Mouse (Mus musculus): ENCODE measurements around the gene Acp7. TPM values are rescaled to one million over a fixed set of nuclear protein-coding genes. Genes with fewer than 3 reads are reported as not detected.
A peak's percentile ranks its signal among the peaks of the same experiment; 100 is the strongest.

Acp7 gene
- polyA plus RNA-seq, 1 experiment, result 11.7 TPM

DNA sequence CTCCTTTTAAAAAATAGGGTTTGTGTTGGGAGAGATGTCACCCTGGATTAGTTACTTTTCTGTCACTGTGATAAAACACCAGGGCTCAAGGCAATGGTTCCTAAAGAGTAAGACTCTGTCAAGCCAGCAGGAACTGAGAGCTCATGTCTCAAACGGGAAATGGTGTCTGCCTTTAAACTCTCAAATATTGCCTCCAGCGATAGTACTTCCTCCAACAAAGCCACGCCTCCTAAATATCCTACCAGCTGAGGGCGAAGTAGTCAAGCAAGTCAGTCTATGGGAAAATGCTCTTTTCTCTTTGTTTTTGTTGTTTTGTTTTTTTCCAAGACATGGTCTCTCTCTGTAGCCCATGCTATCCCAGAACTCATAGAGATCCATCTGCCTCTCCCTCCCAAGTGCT lies 40.0 kb upstream of the Acp7 start:
- Histone ChIP-seq H3K4me1 (ENCODE audit: control insufficient read depth, insufficient read depth, low read length) (peaks cover 3% of the 10 kb centered on the region), H3K36me3 (ENCODE audit: control insufficient read depth, insufficient read depth, low read length) (no peaks in the 10 kb centered on the region), H3K27ac (ENCODE audit: control insufficient read depth, insufficient read depth, low read depth, low read length) (peak overlapping the region; percentile 53), H3K4me3 (ENCODE audit: control insufficient read depth, low read depth, low read length) (no peak overlapping the region), H3K27me3 (ENCODE audit: control insufficient read depth, insufficient read depth, low read length) (no peaks in the 10 kb centered on the region)
- no peak for TF ChIP-seq POLR2A (IDR thresholded peaks at IDR 0.05; ENCODE audit: control insufficient read depth, low read depth, low read length)
- TF ChIP-seq CTCF (IDR thresholded peaks at IDR 0.05; ENCODE audit: control insufficient read depth, insufficient read depth, insufficient replicate concordance, low read depth, low read length), result no peak

- no peak for TF ChIP-seq CTCF (IDR thresholded peaks at IDR 0.05; ENCODE audit: control insufficient read depth, insufficient read depth, insufficient replicate concordance, low read depth, low read length)
- no peak; the same call in 1 of the 2 replicates for TF ChIP-seq POLR2A (IDR thresholded peaks at IDR 0.05; ENCODE audit: control insufficient read depth, low read depth, low read length)
- Histone ChIP-seq H3K4me1 (ENCODE audit: control insufficient read depth, insufficient read depth, low read length) (peaks cover 3% of the 10 kb centered on the region; the same call in 1 of the 2 replicates), H3K27me3 (ENCODE audit: control insufficient read depth, insufficient read depth, low read length) (no peaks in the 10 kb centered on the region), H3K27ac (ENCODE audit: control insufficient read depth, insufficient read depth, low read depth, low read length) (peak overlapping the region; percentile 27; the same call in 1 of the 2 replicates), H3K4me3 (ENCODE audit: control insufficient read depth, low read depth, low read length) (no peak overlapping the region), H3K36me3 (ENCODE audit: control insufficient read depth, insufficient read depth, low read length) (no peaks in the 10 kb centered on the region)
Measured at GRCm38 (mm10) chr7:28665620-28666579, 34.8 kb upstream of the Acp7 start.

DNA sequence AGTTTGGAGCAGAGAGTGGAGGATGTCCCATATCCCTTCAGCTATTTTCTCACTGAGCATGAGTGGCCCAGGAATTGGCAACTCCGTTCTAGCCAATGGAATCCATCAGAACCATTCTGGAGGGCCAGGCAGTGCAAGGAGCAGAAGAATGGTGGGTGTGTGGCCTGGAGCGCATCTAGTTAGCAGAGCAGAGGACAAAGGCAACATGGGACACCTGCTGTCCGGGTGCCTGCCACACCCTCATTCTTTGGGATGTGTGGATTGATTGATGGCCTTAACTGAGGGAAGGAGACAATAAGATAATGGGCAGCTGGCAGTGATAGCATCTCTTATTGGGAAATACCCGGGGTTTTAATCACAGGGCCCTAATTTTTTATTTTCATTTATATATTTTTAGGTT lies 25.3 kb upstream of the Acp7 start:
- no peak overlapping the region for H3K27ac ChIP-seq (ENCODE audit: control insufficient read depth, insufficient read depth, low read depth, low read length)
- no peaks in the 10 kb centered on the region for H3K36me3 ChIP-seq (ENCODE audit: control insufficient read depth, insufficient read depth, low read length)
- H3K4me3 ChIP-seq (ENCODE audit: control insufficient read depth, low read depth, low read length), result no peak overlapping the region
- TF ChIP-seq POLR2A (IDR thresholded peaks at IDR 0.05; ENCODE audit: control insufficient read depth, low read depth, low read length) (no peak), CTCF (IDR thresholded peaks at IDR 0.05; ENCODE audit: control insufficient read depth, insufficient read depth, insufficient replicate concordance, low read depth, low read length) (no peak)
- no peaks in the 10 kb centered on the region for H3K4me1 ChIP-seq (ENCODE audit: control insufficient read depth, insufficient read depth, low read length)
- no peaks in the 10 kb centered on the region for H3K27me3 ChIP-seq (ENCODE audit: control insufficient read depth, insufficient read depth, low read length)

DNA sequence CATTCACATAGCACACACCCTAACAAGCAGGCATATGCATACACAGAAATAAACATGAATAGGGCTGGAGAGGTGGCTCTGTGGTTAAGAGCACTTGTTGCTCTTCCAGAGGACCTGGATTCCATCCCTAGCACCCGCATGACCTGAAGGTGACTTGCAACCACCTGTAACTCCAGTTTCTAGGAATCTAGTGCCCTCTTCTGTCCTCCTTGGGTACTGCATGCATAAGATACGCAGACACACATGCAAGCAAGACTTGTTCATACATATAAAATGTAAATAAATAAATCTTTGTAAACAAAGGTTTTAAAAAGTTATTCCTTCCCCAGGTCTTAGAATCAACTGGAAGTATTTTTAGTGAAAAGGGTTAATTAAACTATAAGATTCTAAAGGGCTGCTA lies 20.0 kb upstream of the Acp7 start:
- TF ChIP-seq CTCF (IDR thresholded peaks at IDR 0.05; ENCODE audit: control insufficient read depth, insufficient read depth, insufficient replicate concordance, low read depth, low read length), result peak; percentile 6; the same call in 1 of the 2 replicates
- no peak for TF ChIP-seq POLR2A (IDR thresholded peaks at IDR 0.05; ENCODE audit: control insufficient read depth, low read depth, low read length)
- Histone ChIP-seq H3K4me1 (ENCODE audit: control insufficient read depth, insufficient read depth, low read length) (no peaks in the 10 kb centered on the region), H3K27me3 (ENCODE audit: control insufficient read depth, insufficient read depth, low read length) (no peaks in the 10 kb centered on the region), H3K36me3 (ENCODE audit: control insufficient read depth, insufficient read depth, low read length) (no peaks in the 10 kb centered on the region), H3K4me3 (ENCODE audit: control insufficient read depth, low read depth, low read length) (no peak overlapping the region), H3K27ac (ENCODE audit: control insufficient read depth, insufficient read depth, low read depth, low read length) (no peak overlapping the region)

- H3K27me3 ChIP-seq (ENCODE audit: control insufficient read depth, insufficient read depth, low read length), result no peaks in the 10 kb centered on the region
- no peak for TF ChIP-seq CTCF (IDR thresholded peaks at IDR 0.05; ENCODE audit: control insufficient read depth, insufficient read depth, insufficient replicate concordance, low read depth, low read length)
- no peak overlapping the region for H3K4me3 ChIP-seq (ENCODE audit: control insufficient read depth, low read depth, low read length)
- no peaks in the 10 kb centered on the region for H3K36me3 ChIP-seq (ENCODE audit: control insufficient read depth, insufficient read depth, low read length)
- no peaks in the 10 kb centered on the region for H3K4me1 ChIP-seq (ENCODE audit: control insufficient read depth, insufficient read depth, low read length)
- no peak overlapping the region for H3K27ac ChIP-seq (ENCODE audit: control insufficient read depth, insufficient read depth, low read depth, low read length)
Measured at GRCm38 (mm10) chr7:28647016-28647415, 15.9 kb upstream of the Acp7 start.

DNA sequence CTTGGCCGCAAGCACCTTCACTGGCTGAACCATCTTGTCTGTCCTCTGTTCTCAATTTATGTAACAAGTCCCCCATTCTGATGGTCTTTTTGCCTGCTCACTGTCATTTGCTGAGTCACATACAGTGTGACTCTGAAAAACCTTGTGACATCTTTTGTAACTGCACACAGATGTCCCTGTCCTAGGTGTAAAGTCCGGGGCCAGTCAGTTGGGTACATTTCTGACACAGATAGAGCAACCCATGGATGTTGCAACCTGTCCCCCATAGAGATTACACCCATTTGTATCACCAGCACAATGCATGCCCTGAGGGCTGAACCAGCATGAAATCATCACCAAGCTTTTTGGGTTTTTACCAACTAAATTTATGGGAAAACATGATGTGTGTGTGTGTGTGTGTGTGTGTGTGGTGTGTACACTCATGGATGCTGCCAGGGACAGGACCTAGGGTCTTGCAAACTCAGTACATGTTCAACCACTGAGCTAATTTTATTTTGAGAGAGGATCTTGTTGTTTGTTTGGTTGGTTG lies 14.9 kb upstream of the Acp7 start:
- H3K27ac ChIP-seq (ENCODE audit: control insufficient read depth, insufficient read depth, low read depth, low read length), result no peak overlapping the region
- no peaks in the 10 kb centered on the region for H3K27me3 ChIP-seq (ENCODE audit: control insufficient read depth, insufficient read depth, low read length)
- H3K4me3 ChIP-seq (ENCODE audit: control insufficient read depth, low read depth, low read length), result no peak overlapping the region
- H3K4me1 ChIP-seq (ENCODE audit: control insufficient read depth, insufficient read depth, low read length), result no peaks in the 10 kb centered on the region
- H3K36me3 ChIP-seq (ENCODE audit: control insufficient read depth, insufficient read depth, low read length), result no peaks in the 10 kb centered on the region
- TF ChIP-seq POLR2A (IDR thresholded peaks at IDR 0.05; ENCODE audit: control insufficient read depth, low read depth, low read length) (no peak), CTCF (IDR thresholded peaks at IDR 0.05; ENCODE audit: control insufficient read depth, insufficient read depth, insufficient replicate concordance, low read depth, low read length) (no peak)

DNA sequence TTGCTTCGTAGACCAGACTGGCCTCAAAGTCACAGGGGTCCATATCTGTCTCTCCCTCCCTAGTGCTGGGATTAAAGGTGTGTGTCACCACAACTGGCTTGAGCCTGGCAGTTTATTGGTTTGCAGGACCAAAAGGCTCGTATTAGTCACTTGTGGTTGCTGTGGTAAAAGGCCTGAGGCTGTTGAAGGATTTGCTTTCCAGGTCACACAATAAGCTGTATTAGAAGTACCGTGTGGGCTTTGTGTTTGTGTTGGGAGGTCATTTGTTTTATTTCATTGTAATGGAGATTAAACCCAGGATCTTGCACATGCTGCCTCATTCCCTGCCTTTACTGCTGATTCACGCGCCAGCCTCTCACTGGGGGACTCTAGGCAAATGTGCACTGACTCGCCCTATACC lies 14.2 kb upstream of the Acp7 start:
- Histone ChIP-seq H3K4me1 (ENCODE audit: control insufficient read depth, insufficient read depth, low read length) (no peaks in the 10 kb centered on the region), H3K4me3 (ENCODE audit: control insufficient read depth, low read depth, low read length) (no peak overlapping the region), H3K27me3 (ENCODE audit: control insufficient read depth, insufficient read depth, low read length) (no peaks in the 10 kb centered on the region), H3K36me3 (ENCODE audit: control insufficient read depth, insufficient read depth, low read length) (no peaks in the 10 kb centered on the region), H3K27ac (ENCODE audit: control insufficient read depth, insufficient read depth, low read depth, low read length) (no peak overlapping the region)
- TF ChIP-seq POLR2A (IDR thresholded peaks at IDR 0.05; ENCODE audit: control insufficient read depth, low read depth, low read length), result no peak
- no peak for TF ChIP-seq CTCF (IDR thresholded peaks at IDR 0.05; ENCODE audit: control insufficient read depth, insufficient read depth, insufficient replicate concordance, low read depth, low read length)

Measured in testis, adult 2 months (tissue).